Mouse (Mus musculus): ENCODE data around the gene Dpp6.

DNA sequence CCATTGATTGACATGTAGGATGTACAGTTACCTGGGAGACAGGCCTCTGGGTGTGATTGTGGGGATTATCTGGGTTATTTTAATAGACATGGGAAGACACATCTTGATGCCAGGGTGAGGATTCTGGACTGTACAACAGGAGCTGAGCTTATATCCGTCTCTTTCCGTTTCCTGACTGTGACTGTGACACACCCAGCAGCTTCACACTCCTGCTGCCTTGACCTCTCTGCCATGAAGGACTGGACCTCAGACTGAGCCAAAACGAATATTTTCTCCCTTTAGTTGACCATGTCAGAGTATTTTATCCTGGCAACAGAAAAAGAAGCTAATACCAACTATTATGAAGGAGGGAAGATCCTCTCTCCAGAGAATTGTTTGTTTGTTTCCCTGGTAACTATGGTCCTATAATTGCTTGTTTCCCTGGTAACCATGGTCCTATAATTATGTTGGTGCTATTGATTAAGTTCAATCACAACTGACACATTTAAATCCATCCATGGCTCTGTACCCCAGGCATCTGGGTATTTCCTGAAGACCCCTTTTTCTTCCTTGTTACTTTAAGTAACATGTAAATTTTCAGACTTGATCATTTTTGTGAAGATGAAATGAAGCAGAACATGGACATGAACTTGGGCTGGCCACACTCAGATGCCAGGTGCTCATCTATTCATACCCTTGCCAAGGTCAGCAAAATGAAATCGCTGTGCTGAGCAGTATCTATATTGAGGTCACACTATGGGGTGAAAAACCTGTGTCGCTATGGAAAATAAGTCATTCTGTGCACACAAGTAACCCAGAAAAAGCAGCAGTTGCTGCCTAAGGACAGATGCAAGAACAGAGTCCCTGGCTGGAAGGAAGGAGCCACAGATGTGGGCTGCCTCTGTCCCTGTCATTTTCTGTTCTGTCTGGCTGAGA is 531.4 kb downstream of the Dpp6 start:
- no peak for TF ChIP-seq CTCF (IDR thresholded peaks at IDR 0.05; ENCODE audit: low read depth)
- TF ChIP-seq EP300 (optimal IDR thresholded peaks at IDR 0.05): no peak
